Mouse (Mus musculus) myocyte (in vitro differentiated cells): ENCODE measurements around the gene Fam186a. TPM values are rescaled to one million over a fixed set of nuclear protein-coding genes. Genes with fewer than 3 reads are reported as not detected.
"Not testable (repeated sequence)": the region's sequence is repeated elsewhere in the genome, so short reads cannot be mapped to it uniquely, and the experiment has no call there.

Experiments used
- H3K27me3 ChIP-seq: one replicate; pipeline ENCODE4 v1.6.1; 2011; ENCODE audit not compliant: control insufficient read depth, insufficient read depth, insufficient read length
- H3K36me3 ChIP-seq: one replicate; pipeline ENCODE4 v1.6.1; 2011; ENCODE audit not compliant: control insufficient read depth, insufficient read depth
- H3K4me2 ChIP-seq: one replicate; pipeline ENCODE4 v1.6.1; 2011; ENCODE audit warnings: low read depth, control low read depth
- H3K4me3 ChIP-seq: one replicate; pipeline ENCODE4 v1.5.1; 2011; ENCODE audit warnings: mild to moderate bottlenecking, control low read depth, moderate library complexity
- H3K79me2 ChIP-seq: one replicate; pipeline ENCODE4 v1.6.1; 2011; ENCODE audit not compliant: control insufficient read depth, insufficient read depth
- H3ac ChIP-seq: one replicate; pipeline ENCODE4 v1.6.1; 2011; ENCODE audit not compliant: control insufficient read depth, insufficient read length
- CEBPB ChIP-seq: IDR thresholded peaks from 2 replicates; pipeline ENCODE4 v1.6.1; 2011; ENCODE audit warnings: mild to moderate bottlenecking, moderate library complexity; ENCODE audit not compliant: poor library complexity, insufficient read depth, severe bottlenecking
- E2F4 ChIP-seq: IDR thresholded peaks from one replicate; pipeline ENCODE4 v1.6.1; 2011; ENCODE audit warnings: mild to moderate bottlenecking, control low read depth, moderate library complexity; ENCODE audit not compliant: insufficient read depth
- MAX ChIP-seq: IDR thresholded peaks from one replicate; pipeline ENCODE4 v1.6.1; 2011; ENCODE audit warnings: low read depth, mild to moderate bottlenecking, control low read depth
- MYOD1 ChIP-seq, 3 experiments: IDR thresholded peaks; one replicate each; pipeline ENCODE4 v1.6.1; 2011; ENCODE audit warnings: control low read depth in 2 of 3, low read depth in 2 of 3, mild to moderate bottlenecking in 2 of 3, moderate library complexity in 1 of 3; ENCODE audit not compliant: insufficient read length in 2 of 3, control insufficient read depth in 1 of 3
- MYOG ChIP-seq, 3 experiments: IDR thresholded peaks; one replicate each; pipeline ENCODE4 v1.6.1; 2011; ENCODE audit warnings: control low read depth in 2 of 3, low read depth in 2 of 3, mild to moderate bottlenecking in 2 of 3; ENCODE audit not compliant: insufficient read length in 2 of 3, control insufficient read depth in 1 of 3, insufficient read depth in 1 of 3
- POLR2A ChIP-seq: IDR thresholded peaks from one replicate; pipeline ENCODE4 v1.6.1; 2011; ENCODE audit warnings: low read depth, mild to moderate bottlenecking, control low read depth, moderate library complexity; ENCODE audit not compliant: insufficient read length
- POLR2AphosphoS2 ChIP-seq: IDR thresholded peaks from one replicate; pipeline ENCODE4 v1.6.1; 2011; ENCODE audit warnings: low read depth, control low read depth; ENCODE audit not compliant: insufficient read length
- REST ChIP-seq: IDR thresholded peaks from one replicate; pipeline ENCODE4 v1.6.1; 2011; ENCODE audit warnings: mild to moderate bottlenecking, control low read depth, moderate library complexity; ENCODE audit not compliant: insufficient read depth, insufficient read length
- SRF ChIP-seq: IDR thresholded peaks from one replicate; pipeline ENCODE4 v1.6.1; 2011; ENCODE audit warnings: low read depth; ENCODE audit not compliant: control insufficient read depth, insufficient read length
- TCF12 ChIP-seq: IDR thresholded peaks from one replicate; pipeline ENCODE4 v1.6.1; 2011; ENCODE audit warnings: mild to moderate bottlenecking, control low read depth; ENCODE audit not compliant: poor library complexity, insufficient read depth, severe bottlenecking
- TCF3 ChIP-seq: IDR thresholded peaks from one replicate; pipeline ENCODE4 v1.6.1; 2011; ENCODE audit warnings: low read depth, control low read depth; ENCODE audit not compliant: insufficient read length
- USF1 ChIP-seq: IDR thresholded peaks from one replicate; pipeline ENCODE4 v1.6.1; 2011; ENCODE audit warnings: low read depth, mild to moderate bottlenecking, control low read depth, moderate library complexity
- polyA plus RNA-seq: library from polyadenylated mRNA; unstranded; fragments of >200 nt; fragmentation: generic; extraction: Trizol; gene quantifications from one replicate; pipeline ENCODE4 v1.2.1, GENCODE M21; 2012; ENCODE audit warnings: missing spikeins

Gene Fam186a
- polyA plus RNA-seq, 1 experiment, result 0.22 TPM

DNA sequence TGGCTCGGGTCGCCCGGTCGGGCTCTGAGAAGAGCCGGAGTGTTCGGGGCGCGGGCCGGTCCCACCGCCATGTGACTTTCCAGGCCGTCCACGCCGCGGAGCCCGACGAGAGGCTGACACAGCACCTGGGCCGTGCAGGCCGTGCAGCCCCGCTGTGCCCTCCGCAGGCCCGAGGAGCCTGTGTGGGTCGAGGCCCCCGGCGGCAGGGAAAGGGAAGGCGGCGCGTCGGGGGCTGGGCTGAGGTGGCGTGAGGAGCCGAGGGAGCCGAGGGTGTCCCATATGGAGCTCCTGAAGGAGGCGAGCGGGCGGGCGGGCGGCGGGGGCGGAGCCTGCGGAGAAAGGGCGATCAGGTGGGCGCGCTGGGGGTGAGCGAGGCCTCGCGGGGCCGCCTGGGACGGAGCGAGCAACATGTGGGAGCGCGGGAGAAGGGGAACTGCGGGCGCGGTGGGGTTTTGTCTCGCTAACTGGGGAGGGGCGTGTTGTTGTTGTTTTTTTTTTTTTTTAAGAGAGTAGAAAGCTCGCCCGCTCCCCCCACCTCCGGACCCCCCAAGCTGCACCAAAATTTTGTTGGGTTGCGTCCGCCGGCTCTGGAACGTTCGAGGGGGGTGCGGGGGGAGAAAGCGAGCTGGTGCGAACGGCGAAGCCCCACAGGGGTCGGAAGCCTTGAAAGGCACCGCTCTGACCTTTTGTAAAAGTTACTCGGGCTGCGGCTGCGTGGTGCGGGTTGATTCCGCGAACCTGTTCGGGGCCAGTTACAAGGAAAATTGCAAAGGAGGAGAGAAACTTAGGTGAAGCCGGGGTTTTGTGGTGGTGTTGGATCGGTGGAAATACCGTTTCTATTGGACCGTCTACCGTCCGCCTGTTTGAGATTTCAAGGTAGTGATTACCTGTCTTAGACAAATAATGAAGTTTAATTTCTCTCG, 6.4 kb upstream of the Fam186a start:
- no peaks in the 10 kb centered on the region for H3K36me3 ChIP-seq
- H3K79me2 ChIP-seq, result peaks cover 51% of the 10 kb centered on the region
- TF ChIP-seq MYOG (IDR thresholded peaks at IDR 0.05; ENCODE audit: control insufficient read depth in 1 of 3, insufficient read depth in 1 of 3, insufficient read length in 2 of 3, low read depth in 2 of 3) (peak in 1 of 3 experiments; percentile 38), CEBPB (no peak), POLR2AphosphoS2 (peak; percentile 38), POLR2A (peak; percentile 52)
- peak overlapping the region; percentile 89 for H3ac ChIP-seq
- peak overlapping the region; percentile 99 for H3K4me2 ChIP-seq
- H3K27me3 ChIP-seq, result no peaks in the 10 kb centered on the region
- H3K4me3 ChIP-seq, result peak overlapping the region; percentile 88

DNA sequence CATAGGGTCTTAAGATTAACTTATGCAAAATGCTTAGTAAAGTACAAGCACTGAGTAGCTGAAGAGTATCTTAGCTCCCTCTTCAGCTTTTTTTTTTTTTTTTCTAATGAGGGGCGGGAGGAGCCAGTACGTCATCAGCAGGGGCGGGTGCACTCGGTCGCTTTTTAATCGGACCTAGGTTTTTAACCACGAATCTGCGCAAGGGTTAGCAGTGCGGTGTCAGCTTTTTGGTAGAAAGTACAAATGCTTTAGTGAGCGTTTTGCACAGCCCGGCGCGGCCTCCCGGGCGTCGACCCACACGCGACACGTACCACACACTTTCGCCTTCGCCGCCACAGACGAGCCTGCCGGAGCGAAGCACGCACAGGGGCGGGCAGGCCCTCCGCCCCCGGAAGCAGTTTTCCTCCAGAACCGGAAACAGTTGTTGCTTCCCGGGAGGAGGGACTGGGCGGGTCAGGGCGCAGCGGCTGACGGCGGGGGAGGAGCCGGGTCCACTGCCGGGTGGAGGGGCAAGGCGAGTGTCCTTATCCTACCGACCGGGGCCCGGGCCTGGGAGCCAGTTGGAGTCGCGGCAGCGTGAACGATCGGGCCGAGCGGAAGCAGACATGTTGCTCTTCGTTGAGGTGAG, 5.6 kb upstream of the Fam186a start:
- TF ChIP-seq MAX (peak; percentile 28), MYOD1 (IDR thresholded peaks at IDR 0.05; ENCODE audit: control insufficient read depth in 1 of 3, insufficient read length in 2 of 3, low read depth in 2 of 3) (peak in 2 of 3 experiments; percentile 46 to 59), SRF (no peak), POLR2A (peak; percentile 83), MYOG (IDR thresholded peaks at IDR 0.05; ENCODE audit: control insufficient read depth in 1 of 3, insufficient read depth in 1 of 3, insufficient read length in 2 of 3, low read depth in 2 of 3) (peak in 2 of 3 experiments; percentile 76 to 83), TCF3 (no peak), TCF12 (no peak), CEBPB (no peak), USF1 (no peak), REST (no peak), E2F4 (no peak), POLR2AphosphoS2 (peak; percentile 88)
- Histone ChIP-seq H3K27me3 (peaks cover under 1% of the 10 kb centered on the region), H3K36me3 (no peaks in the 10 kb centered on the region)

DNA sequence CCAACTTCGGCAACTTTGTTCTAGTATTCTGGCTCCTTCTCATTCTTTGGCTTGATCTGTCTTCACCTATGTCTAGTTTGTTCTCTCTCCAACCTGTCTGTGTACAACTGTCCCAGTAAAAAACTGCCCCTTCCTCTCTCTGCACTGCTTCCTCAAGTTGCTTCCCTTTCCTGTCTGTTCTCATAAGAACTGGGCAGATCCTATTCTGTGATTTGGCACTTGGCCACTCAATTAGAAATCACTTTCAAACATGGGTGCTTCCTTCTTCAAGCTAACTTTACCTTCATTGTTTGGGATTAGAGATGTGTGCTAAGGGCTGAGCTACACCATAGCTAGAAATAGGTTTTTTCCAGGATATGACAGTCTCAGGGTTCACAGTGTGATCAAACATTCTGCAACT, 3.7 kb upstream of the Fam186a start:
- Histone ChIP-seq H3K27me3 (peaks cover 16% of the 10 kb centered on the region), H3K36me3 (no peaks in the 10 kb centered on the region), H3K4me2 (no peak overlapping the region), H3K79me2 (peaks cover 24% of the 10 kb centered on the region), H3ac (no peak overlapping the region), H3K4me3 (no peak overlapping the region)
- no peak for TF ChIP-seq REST
- TF ChIP-seq TCF3, result no peak
- no peak for TF ChIP-seq E2F4
- no peak for TF ChIP-seq MYOG (IDR thresholded peaks at IDR 0.05; ENCODE audit: control insufficient read depth in 1 of 3, insufficient read depth in 1 of 3, insufficient read length in 2 of 3, low read depth in 2 of 3)
- no peak for TF ChIP-seq MAX
- no peak for TF ChIP-seq TCF12
- no peak for TF ChIP-seq POLR2AphosphoS2
- no peak for TF ChIP-seq MYOD1 (IDR thresholded peaks at IDR 0.05; ENCODE audit: control insufficient read depth in 1 of 3, insufficient read length in 2 of 3, low read depth in 2 of 3)
- no peak for TF ChIP-seq USF1
- no peak for TF ChIP-seq POLR2A
- TF ChIP-seq CEBPB, result no peak

More for the DNA sequence above, 5.6 kb upstream of the Fam186a start:
- Histone ChIP-seq H3K4me2 (peak overlapping the region; percentile 72), H3K79me2 (peaks cover 43% of the 10 kb centered on the region), H3ac (peak overlapping the region; percentile 89), H3K4me3 (peak overlapping the region; percentile 88)

DNA sequence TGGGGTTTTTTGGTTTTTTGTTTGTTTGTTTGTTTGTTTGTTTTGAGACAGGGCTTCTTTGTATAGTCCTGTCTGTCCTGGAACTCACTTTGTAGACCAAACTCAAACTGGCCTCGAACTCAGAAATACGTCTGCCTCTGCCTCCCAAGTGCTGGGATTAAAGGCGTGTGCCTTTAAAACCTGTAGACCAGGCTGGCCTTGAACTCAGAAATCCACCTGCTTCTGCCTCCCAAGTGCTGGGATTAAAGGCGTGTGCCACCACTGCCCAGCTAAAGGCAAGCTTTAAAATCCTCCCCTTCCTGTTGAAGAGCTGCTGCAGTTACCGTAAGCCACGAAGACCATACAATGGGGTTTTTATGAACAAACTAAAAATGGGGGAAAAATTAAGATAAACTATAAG, 2.9 kb upstream of the Fam186a start, which contains the start of gene Larp4:
Gene Larp4, plus strand, starts transcription at position 301 of the 400 bp plus-strand sequence.
- Histone ChIP-seq H3K27me3 (peaks cover 25% of the 10 kb centered on the region), H3K79me2 (peaks cover 16% of the 10 kb centered on the region)
- not testable (repeated sequence) for H3ac ChIP-seq, H3K4me3 ChIP-seq, H3K36me3 ChIP-seq, H3K4me2 ChIP-seq

DNA sequence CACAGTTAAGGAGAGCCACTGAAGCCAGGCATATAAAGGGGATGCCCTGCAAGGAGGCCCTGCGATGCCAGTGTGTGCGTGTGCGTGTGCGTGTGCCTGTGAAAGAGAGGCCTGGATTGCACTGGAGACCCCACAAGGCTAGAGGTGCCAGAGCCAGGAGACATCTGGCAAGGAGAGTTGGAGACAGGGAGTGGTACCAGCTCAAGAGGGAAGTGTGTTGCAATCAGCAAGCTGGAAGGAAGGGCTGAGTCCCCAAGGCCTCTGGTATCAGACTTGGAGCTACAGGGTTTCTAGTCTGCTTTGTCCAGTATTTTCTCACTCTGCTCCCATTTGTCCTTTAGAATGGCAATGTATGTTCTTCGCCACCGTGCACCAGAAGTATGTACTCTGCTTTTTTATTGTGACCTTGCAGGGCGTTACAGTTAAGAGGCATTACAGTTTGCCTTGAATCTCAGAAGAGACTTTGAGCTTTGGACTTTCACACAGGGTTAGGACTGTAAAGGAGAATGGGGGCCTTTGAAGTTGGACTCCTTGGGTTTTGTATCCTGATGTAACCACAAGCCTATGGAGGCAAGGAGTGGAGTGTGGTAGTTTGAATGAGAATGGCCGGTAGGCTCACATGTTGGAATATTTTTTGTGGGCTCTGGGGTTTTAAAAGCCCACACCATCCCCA, 1.6 kb downstream of the Fam186a start:
- no peaks in the 10 kb centered on the region for H3K79me2 ChIP-seq
- H3K36me3 ChIP-seq, result no peaks in the 10 kb centered on the region
- H3K4me3 ChIP-seq, result no peak overlapping the region
- 0 out of 2 replicates have a peak, but pooled peaks have one; percentile 53 for TF ChIP-seq CEBPB
- TF ChIP-seq TCF12, result no peak
- H3ac ChIP-seq, result no peak overlapping the region
- no peak overlapping the region for H3K4me2 ChIP-seq
- H3K27me3 ChIP-seq, result peaks cover 51% of the 10 kb centered on the region
